Mouse (Mus musculus): ENCODE results near the gene Mpig6b. TPM values are rescaled to one million over a fixed set of nuclear protein-coding genes. Genes with fewer than 3 reads are reported as not detected.
"Not testable (repeated sequence)": the region's sequence is repeated elsewhere in the genome, so short reads cannot be mapped to it uniquely, and the experiment has no call there.

Gene Mpig6b
- polyA plus RNA-seq, 1 experiment from 2014 or later: 11.2 TPM

DNA sequence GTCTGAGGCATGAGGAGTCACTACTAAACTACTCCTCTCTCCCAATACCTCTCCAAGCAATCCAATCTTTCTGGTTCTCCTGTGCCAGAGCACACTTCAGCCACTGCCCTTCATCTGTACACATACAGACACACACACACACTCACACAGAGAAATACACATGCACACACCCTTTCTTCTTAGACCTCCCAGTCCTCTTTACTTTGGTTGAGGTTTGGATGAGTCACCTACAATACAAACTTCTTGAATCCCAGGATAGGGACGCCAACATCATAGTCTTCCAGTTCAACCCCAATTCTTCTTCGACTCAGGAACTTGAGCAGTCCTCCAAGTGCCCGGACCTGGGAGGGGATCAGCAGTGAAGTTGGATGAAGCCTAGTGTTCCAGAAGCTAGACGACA is 22.2 kb downstream of the Mpig6b start:
- H3K27me3 ChIP-seq (replicated peaks; ENCODE audit: control insufficient read depth, insufficient read depth, low read length): no peaks in the 10 kb centered on the region
- H3K4me3 ChIP-seq (ENCODE audit: low read depth, low read length): no peak overlapping the region
- 83% methylated on average over 4 of the region's 4 CpGs for WGBS
- DNase-seq (ENCODE audit: low spot score) (no peak), ATAC-seq (replicated peaks; ENCODE audit: low FRiP score) (no peak)
- H3K4me2 ChIP-seq: peak overlapping the region; percentile 11; the same call in 1 of the 2 replicates
- H3K9ac ChIP-seq (ENCODE audit: low read depth, low read length): no peak overlapping the region
- peaks cover 51% of the 10 kb centered on the region for H3K4me1 ChIP-seq (replicated peaks; ENCODE audit: control insufficient read depth, insufficient read depth, low read length)
- H3K36me3 ChIP-seq (ENCODE audit: control insufficient read depth, insufficient read depth, low read length): no peaks in the 10 kb centered on the region
- no peaks in the 10 kb centered on the region for H3K9me3 ChIP-seq (ENCODE audit: control insufficient read depth, low read length)
- peak overlapping the region; percentile 58; the same call in 1 of the 2 replicates for H3K27ac ChIP-seq (ENCODE audit: low read depth, low read length)

DNA sequence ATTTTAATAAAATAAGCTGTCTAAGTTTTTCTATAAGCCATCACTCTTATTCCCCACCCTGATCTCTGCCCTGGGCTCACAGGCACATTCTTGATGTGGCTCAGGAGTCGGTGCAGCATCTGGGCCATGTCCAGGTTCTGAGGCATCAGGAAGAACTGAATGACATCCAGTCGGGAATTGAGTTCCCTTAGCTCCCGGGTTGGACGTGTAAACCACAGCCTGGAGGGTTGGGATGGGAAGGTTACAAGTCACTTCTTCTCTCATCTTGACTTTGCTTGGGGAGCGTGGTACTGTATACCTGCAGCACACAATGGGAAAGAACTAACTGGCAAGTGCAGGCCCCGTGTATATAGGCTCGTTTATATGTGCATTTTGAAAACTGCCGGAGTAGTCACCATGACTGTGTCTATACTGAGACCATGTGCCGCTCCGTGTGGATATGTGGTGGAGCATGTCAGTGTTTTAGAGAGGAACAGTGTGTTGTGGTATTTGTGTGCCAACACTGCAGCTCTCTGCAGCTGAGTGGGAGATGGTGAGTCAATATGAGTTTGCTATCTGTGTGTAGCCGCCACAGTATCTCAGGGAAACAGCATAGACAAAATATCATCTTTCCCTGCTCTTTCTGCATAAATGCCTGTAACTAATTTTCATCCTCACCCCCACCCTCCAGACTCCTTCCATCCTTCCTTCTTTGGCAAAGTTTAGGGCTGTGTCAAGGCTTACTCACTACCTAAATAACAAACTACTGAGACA is 26.7 kb downstream of the Mpig6b start:
- Histone ChIP-seq H3K36me3 (ENCODE audit: control insufficient read depth, insufficient read depth, low read length) (no peaks in the 10 kb centered on the region), H3K4me2 (no peak overlapping the region), H3K27me3 (replicated peaks; ENCODE audit: control insufficient read depth, insufficient read depth, low read length) (no peaks in the 10 kb centered on the region), H3K4me1 (replicated peaks; ENCODE audit: control insufficient read depth, insufficient read depth, low read length) (peaks cover 18% of the 10 kb centered on the region), H3K4me3 (ENCODE audit: low read depth, low read length) (no peak overlapping the region), H3K27ac (ENCODE audit: low read depth, low read length) (no peak overlapping the region), H3K9ac (ENCODE audit: low read depth, low read length) (no peak overlapping the region), H3K9me3 (ENCODE audit: control insufficient read depth, low read length) (no peaks in the 10 kb centered on the region)
- ATAC-seq (replicated peaks; ENCODE audit: low FRiP score) (no peak), DNase-seq (ENCODE audit: low spot score) (no peak)
- 81% methylated on average over 11 of the region's 11 CpGs for WGBS

DNA sequence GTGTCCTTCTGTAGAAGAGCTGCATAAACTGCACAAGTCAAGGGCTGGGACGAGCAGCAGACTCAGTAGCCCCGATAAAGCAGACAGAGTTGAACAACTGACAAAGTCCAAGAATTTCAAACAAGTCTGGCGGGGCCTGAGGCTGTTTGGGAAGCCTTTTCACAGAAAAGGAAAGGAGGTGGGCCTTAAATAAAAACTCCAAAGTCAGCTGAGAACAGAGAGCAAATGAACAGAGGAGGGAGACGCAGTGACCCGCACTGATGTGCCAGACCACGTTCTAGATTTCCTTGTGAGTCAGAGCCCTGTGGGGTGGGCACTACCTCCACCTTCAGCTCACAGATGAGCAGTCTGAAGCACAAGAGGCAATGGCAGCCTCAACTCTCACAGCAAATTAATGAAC is 31.1 kb downstream of the Mpig6b start:
- 68% methylated on average over 6 of the region's 6 CpGs for WGBS
- H3K4me3 ChIP-seq (ENCODE audit: low read depth, low read length): no peak overlapping the region
- H3K27me3 ChIP-seq (replicated peaks; ENCODE audit: control insufficient read depth, insufficient read depth, low read length): no peaks in the 10 kb centered on the region
- H3K36me3 ChIP-seq (ENCODE audit: control insufficient read depth, insufficient read depth, low read length): no peaks in the 10 kb centered on the region
- no peaks in the 10 kb centered on the region for H3K9me3 ChIP-seq (ENCODE audit: control insufficient read depth, low read length)
- H3K4me2 ChIP-seq: no peak overlapping the region
- ATAC-seq (replicated peaks; ENCODE audit: low FRiP score) (no peak), DNase-seq (ENCODE audit: low spot score) (no peak)
- no peak overlapping the region; the same call in 1 of the 2 replicates for H3K27ac ChIP-seq (ENCODE audit: low read depth, low read length)
- no peak overlapping the region for H3K9ac ChIP-seq (ENCODE audit: low read depth, low read length)
- H3K4me1 ChIP-seq (replicated peaks; ENCODE audit: control insufficient read depth, insufficient read depth, low read length): peaks cover 5% of the 10 kb centered on the region

DNA sequence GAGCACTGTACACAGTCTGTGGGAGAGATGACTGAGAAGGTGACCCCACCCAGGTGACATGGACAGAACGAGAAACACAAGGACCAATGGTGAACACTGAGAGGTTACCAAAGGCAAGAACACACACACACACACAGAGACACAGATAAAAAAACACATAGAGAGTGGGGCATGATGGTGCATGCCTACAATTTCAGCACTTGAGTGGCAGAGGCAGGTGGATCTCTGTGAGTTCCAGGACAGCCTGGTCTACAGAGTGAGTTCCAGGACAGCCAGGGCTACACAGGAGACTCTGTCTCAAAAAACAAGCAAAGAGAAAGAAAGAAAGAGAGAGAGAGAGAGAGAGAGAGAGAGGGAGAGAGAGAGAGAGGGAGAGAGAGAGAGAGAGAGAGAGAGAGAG is 32.3 kb downstream of the Mpig6b start:
- H3K27ac ChIP-seq (ENCODE audit: low read depth, low read length); H3K9me3 ChIP-seq (ENCODE audit: control insufficient read depth, low read length); H3K36me3 ChIP-seq (ENCODE audit: control insufficient read depth, insufficient read depth, low read length); H3K9ac ChIP-seq (ENCODE audit: low read depth, low read length); H3K4me2 ChIP-seq; H3K4me3 ChIP-seq (ENCODE audit: low read depth, low read length); DNase-seq (ENCODE audit: low spot score); ATAC-seq (replicated peaks; ENCODE audit: low FRiP score); H3K27me3 ChIP-seq (replicated peaks; ENCODE audit: control insufficient read depth, insufficient read depth, low read length): not testable (repeated sequence)
- 71% methylated on average over 1 of the region's 1 CpGs for WGBS
- H3K4me1 ChIP-seq (replicated peaks; ENCODE audit: control insufficient read depth, insufficient read depth, low read length): peaks cover 11% of the 10 kb centered on the region

DNA sequence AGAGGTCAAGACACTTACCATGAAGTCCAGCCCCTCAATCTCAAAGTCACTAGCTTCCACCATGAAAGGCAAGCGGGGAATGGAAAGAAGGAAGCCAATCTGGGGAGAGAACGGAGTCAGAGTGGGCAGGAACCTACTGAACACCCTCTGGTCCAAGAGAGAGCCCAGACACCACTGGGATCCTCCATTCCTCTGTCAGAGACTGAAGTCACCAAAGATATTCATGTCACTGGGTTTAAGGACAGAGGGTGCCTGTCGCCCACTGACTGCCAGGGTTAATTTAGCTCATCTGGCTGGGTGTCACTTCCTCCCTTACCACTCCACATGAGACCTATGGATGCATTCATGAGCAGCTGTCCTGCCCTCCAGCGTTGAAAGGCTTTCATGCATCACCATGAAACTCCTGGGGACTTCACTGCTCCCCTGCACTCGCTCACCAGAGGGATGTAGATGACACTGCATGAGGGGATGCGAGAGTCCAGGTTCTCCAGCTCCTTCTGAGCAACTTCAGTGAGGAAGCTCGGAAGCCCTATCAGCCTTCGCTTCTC is 33.6 kb downstream of the Mpig6b start:
- no peak overlapping the region for H3K9ac ChIP-seq (ENCODE audit: low read depth, low read length)
- no peak overlapping the region for H3K4me3 ChIP-seq (ENCODE audit: low read depth, low read length)
- H3K27me3 ChIP-seq (replicated peaks; ENCODE audit: control insufficient read depth, insufficient read depth, low read length): no peaks in the 10 kb centered on the region
- DNase-seq (ENCODE audit: low spot score) (no peak), ATAC-seq (replicated peaks; ENCODE audit: low FRiP score) (no peak)
- H3K4me1 ChIP-seq (replicated peaks; ENCODE audit: control insufficient read depth, insufficient read depth, low read length): peaks cover 21% of the 10 kb centered on the region
- H3K27ac ChIP-seq (ENCODE audit: low read depth, low read length): no peak overlapping the region
- H3K4me2 ChIP-seq: no peak overlapping the region
- H3K9me3 ChIP-seq (ENCODE audit: control insufficient read depth, low read length): no peaks in the 10 kb centered on the region
- WGBS: 70% methylated on average over 8 of the region's 8 CpGs
- H3K36me3 ChIP-seq (ENCODE audit: control insufficient read depth, insufficient read depth, low read length): no peaks in the 10 kb centered on the region

DNA sequence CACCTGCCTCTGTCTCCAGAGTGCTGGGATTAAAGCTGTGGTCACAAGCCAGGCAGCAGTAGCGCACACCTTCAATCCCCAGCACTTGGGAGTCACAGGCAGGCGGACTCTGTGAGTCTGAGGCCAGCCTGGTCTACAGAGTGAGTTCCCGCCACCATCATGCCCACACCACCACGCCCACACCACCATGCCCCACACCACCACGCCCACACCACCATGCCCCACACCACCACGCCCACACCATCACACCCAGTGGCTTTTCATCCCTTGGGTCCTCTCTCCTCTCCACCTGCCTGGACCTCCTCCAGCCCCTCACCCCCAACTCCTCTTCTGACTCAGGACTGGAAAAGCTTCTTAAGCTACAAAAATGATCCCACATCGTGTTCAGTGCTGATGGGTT is 34.1 kb downstream of the Mpig6b start:
- Histone ChIP-seq H3K9me3 (ENCODE audit: control insufficient read depth, low read length) (no peaks in the 10 kb centered on the region), H3K9ac (ENCODE audit: low read depth, low read length) (no peak overlapping the region), H3K4me2 (no peak overlapping the region), H3K27ac (ENCODE audit: low read depth, low read length) (no peak overlapping the region), H3K4me3 (ENCODE audit: low read depth, low read length) (no peak overlapping the region), H3K4me1 (replicated peaks; ENCODE audit: control insufficient read depth, insufficient read depth, low read length) (peaks cover 24% of the 10 kb centered on the region), H3K27me3 (replicated peaks; ENCODE audit: control insufficient read depth, insufficient read depth, low read length) (no peaks in the 10 kb centered on the region), H3K36me3 (ENCODE audit: control insufficient read depth, insufficient read depth, low read length) (no peaks in the 10 kb centered on the region)
- 74% methylated on average over 7 of the region's 7 CpGs for WGBS
- ATAC-seq (replicated peaks; ENCODE audit: low FRiP score) (no peak; the same call in 1 of the 2 replicates), DNase-seq (ENCODE audit: low spot score) (no peak)

DNA sequence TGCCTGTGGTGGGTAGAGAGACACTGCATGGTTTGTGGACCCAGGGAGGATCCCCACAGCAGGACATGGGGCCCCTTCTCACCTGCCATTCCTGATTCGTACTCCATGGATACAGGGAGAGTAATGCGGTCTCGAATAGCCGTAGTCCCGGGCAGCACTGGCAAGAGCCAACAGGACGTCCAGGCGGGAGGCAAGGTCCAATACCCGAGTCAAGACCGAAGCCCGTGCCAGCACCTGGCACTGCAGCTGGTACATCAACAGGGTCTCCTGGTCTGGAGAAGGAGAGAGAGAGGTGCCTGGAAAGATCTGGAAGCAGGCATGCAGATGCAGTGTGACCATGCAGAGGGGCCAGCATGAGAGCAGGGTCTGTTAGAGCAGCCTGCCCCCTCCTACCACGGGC is 34.7 kb downstream of the Mpig6b start:
- Histone ChIP-seq H3K4me1 (replicated peaks; ENCODE audit: control insufficient read depth, insufficient read depth, low read length) (peaks cover 28% of the 10 kb centered on the region), H3K4me3 (ENCODE audit: low read depth, low read length) (no peak overlapping the region), H3K9ac (ENCODE audit: low read depth, low read length) (no peak overlapping the region), H3K9me3 (ENCODE audit: control insufficient read depth, low read length) (no peaks in the 10 kb centered on the region), H3K36me3 (ENCODE audit: control insufficient read depth, insufficient read depth, low read length) (no peaks in the 10 kb centered on the region), H3K27ac (ENCODE audit: low read depth, low read length) (no peak overlapping the region), H3K4me2 (no peak overlapping the region), H3K27me3 (replicated peaks; ENCODE audit: control insufficient read depth, insufficient read depth, low read length) (no peaks in the 10 kb centered on the region)
- 91% methylated on average over 11 of the region's 11 CpGs for WGBS
- no peak for ATAC-seq (replicated peaks; ENCODE audit: low FRiP score)
- DNase-seq (ENCODE audit: low spot score): no peak

DNA sequence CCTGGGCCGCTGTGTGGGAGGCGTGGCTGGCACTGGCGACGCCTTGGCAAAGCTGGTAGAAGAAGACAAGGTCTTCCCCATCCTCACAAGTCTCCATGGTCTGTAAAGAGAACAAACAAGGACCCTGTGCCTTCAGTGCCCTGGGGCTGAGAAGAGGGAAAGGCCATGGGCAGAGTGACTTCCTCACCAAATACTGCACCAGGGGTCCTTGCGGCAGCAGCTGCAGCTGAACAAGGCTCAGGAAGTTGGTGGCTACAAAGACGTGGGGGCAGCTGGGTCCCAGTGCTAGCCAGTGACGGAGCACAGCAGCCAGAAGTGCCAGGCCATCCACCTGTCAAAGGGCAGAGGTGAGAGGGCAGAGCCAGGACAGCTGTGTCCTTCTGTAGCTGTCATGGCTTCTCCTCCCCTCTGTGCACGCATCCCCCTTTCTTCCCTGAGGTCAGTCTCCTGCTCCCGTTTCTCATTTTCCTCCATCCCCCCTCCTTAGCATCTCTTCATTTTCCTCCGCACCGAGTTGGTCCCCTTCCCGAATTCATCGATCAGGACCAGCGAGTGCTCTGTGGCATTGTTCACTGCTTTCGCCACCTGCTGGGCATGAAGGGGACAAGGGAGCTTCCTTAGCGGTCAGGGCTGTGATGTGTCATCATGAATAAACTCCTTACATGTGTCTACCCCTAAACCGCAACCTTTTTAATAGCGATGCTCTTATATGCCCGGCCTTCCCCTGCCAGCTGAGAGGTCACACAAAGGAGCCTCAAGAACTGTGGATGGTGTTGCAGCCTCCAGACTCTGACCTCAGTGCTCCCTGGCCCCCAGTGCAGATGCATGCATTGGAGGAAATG is 36.1 kb downstream of the Mpig6b start:
- H3K9me3 ChIP-seq (ENCODE audit: control insufficient read depth, low read length): no peaks in the 10 kb centered on the region
- H3K27me3 ChIP-seq (replicated peaks; ENCODE audit: control insufficient read depth, insufficient read depth, low read length): no peaks in the 10 kb centered on the region
- ATAC-seq (replicated peaks; ENCODE audit: low FRiP score): no peak
- H3K27ac ChIP-seq (ENCODE audit: low read depth, low read length): no peak overlapping the region
- H3K4me3 ChIP-seq (ENCODE audit: low read depth, low read length): no peak overlapping the region
- peaks cover 30% of the 10 kb centered on the region for H3K4me1 ChIP-seq (replicated peaks; ENCODE audit: control insufficient read depth, insufficient read depth, low read length)
- H3K36me3 ChIP-seq (ENCODE audit: control insufficient read depth, insufficient read depth, low read length): no peaks in the 10 kb centered on the region
- no peak overlapping the region for H3K9ac ChIP-seq (ENCODE audit: low read depth, low read length)
- no peak for DNase-seq (ENCODE audit: low spot score)
- 41% methylated on average over 19 of the region's 19 CpGs for WGBS
- no peak overlapping the region for H3K4me2 ChIP-seq

Data from liver, embryonic 11.5 days (tissue).